Mouse (Mus musculus) forelimb bud, embryonic 11.5 days (tissue): ENCODE measurements around the gene Deup1.

ENCODE experiments used
- DNase-seq: peaks from one replicate; pipeline ENCODE4 v3.0.0-alpha.2; 2012; ENCODE audit warnings: low read depth, low spot score

The Deup1 gene

GRCm38 (mm10) chr9:15533336-15534070, 94.2 kb downstream of the Deup1 start:
- DNase-seq: no peak

DNA sequence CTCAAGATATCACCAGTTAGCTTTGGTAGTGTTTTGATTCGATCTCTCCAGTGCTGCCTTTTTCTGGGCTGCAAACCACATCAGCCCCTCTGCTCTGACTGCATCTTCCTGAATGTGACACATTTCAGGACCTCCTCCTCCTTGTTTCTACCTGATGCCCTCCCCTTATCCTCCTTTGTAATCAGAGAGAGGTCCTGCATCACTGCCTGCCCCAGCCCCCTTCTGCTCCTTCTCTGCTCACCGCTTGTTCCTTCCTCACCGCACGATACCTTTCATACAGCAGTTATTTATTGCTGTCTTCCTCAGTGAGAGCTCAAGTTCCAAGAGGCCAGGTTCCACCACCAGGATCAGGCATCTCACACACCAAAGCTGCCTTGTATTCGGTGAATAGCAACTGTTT, 96.5 kb downstream of the Deup1 start:
- DNase-seq: no peak

DNA sequence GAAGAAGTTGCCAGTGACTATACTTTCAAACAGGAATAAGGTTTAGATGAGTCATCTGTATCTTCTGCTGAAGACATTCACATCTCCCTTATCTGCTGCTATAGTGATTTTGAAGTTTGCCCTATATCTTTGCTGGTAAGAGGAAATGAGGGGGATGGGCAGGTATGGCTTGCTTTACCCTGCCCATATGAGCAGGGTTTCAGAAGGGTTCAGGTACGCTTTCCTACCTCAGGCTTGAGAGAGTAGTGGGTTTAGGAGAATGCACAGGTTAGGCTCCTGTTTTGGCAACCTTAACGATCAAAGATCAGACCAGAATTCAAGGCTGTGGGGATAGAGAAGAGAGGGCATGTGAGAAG, 97.8 kb downstream of the Deup1 start:
- no peak for DNase-seq

- DNase-seq: no peak
These were observed 98.3 kb downstream of the Deup1 start for GRCm38 (mm10) chr9:15529275-15529964.

DNA sequence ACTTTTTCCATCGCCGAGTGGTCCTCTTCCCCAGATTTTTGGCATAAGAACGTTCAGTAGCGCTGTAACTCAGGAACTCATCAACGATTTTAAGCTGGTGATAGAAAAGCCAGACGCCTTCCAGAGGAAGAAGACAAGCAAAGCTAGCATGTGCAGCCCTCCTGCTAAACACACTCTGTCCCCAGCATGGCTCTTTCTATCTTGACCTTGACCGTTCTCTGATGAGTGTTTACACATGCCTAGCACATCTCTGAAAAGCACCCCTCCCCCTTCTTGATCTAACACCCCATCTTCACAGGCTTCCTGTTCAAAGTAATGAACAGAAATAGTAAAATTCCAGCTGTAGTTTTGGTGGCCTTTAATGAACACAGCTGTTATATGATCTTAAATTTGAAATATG, 99.4 kb downstream of the Deup1 start:
- no peak for DNase-seq

GRCm38 (mm10) chr9:15527846-15528245, 99.9 kb downstream of the Deup1 start:
- no peak for DNase-seq

GRCm38 (mm10) chr9:15526539-15526938, 101.2 kb downstream of the Deup1 start:
- no peak for DNase-seq

- DNase-seq: no peak
These were observed 102.5 kb downstream of the Deup1 start for GRCm38 (mm10) chr9:15525246-15525645.

GRCm38 (mm10) chr9:15523646-15524045, 104.1 kb downstream of the Deup1 start:
- DNase-seq: no peak

GRCm38 (mm10) chr9:15522887-15523286, 104.8 kb downstream of the Deup1 start:
- no peak for DNase-seq

DNA sequence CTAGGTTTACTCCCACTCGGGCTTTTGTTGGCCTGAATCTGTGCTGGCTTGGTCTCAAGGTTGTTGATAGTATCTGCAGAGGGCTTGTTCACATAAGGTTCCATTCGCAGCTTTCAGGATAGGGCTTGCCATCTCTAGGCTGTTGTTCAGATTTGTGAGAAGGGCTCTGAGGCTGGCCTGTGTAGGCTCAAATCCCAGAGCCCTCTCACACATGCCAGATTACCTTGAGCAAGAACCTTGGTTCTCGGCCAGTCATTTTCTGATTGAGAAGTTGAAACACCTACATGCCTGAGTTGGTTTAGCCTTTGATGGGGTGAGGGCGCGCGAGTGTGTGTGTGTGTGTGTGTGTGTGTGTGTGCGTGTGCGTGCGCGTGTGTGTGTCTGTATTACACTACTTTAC, 105.4 kb downstream of the Deup1 start:
- DNase-seq: no peak

- DNase-seq: no peak
These were observed 109.8 kb downstream of the Deup1 start for GRCm38 (mm10) chr9:15517979-15518378.

- DNase-seq: no peak
These were observed 111.7 kb downstream of the Deup1 start for GRCm38 (mm10) chr9:15516007-15516406.

GRCm38 (mm10) chr9:15512918-15513317, 114.8 kb downstream of the Deup1 start:
- DNase-seq: no peak

DNA sequence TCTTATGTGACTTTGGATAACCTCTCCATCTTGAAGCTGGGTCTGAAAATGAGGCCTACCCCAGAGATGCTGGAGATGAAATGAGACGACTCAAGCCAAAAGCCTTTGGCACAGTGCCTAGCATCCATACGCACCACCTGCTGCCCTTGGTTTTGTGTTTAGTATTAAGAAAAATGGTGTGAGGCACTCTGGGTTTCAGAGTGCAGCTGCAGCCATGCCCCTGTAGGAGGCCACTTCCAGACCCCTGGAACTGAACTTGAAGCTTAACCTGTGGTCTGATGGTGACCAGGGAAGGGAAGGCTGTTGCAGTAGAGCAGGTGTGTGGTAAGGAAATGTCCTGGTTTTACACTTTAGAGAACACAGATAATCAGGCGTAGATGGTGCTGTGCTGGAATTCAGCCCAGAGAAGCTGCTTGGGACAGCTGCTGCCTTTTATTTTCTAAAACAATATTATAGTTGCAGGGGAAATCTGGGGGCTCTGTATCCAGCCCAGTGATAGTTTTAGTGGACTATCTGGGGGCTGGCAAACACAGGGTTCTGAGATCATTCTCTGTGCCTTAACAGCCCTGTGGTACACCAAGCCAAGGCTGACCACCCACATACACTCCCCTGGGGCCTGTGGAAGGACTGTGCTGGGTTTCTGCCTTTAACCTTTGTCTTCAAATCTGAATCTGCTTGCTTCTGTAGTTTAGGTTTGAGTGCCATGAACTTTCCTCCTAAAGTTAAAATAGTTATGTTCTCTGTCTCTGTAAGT, 117.0 kb downstream of the Deup1 start:
- DNase-seq: no peak
